Mouse (Mus musculus) right cerebral cortex, postnatal 14 days (tissue): Measurements from ENCODE around the gene Rhag.

ENCODE experiments used
- DNase-seq: peaks from one replicate; pipeline ENCODE4 v3.0.0; 2022

The Rhag gene

GRCm38 (mm10) chr17:40877741-40878140, 66.8 kb downstream of the Rhag start:
- DNase-seq, result no peak

GRCm38 (mm10) chr17:40879528-40879923, 68.6 kb downstream of the Rhag start:
- DNase-seq, result no peak

- peak; percentile 5 for DNase-seq
Measured at GRCm38 (mm10) chr17:40879924-40880691, 69.2 kb downstream of the Rhag start, which contains the start of gene 9130008F23Rik. TSS of gene 9130008F23Rik (minus strand) at chr17:40880559.

DNA sequence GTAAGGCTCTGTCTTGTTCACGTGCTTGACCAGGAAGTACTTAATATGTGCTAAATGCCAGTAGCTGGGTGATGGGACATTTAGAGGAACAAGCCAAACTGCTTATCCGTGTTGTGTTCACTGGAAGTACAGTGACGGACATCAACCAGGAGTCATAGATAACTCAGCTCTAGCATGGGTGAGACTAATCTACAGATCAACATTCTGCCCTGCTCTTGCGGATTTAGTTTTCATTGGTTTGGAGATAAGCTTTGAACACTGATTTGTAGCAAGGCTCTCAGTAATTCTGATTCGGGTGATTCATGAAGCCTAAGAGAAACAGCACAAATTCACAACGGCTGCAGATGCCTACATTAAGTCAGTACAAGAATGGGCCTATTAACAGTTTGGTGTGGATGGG, 71.2 kb downstream of the Rhag start:
- DNase-seq, result no peak

DNA sequence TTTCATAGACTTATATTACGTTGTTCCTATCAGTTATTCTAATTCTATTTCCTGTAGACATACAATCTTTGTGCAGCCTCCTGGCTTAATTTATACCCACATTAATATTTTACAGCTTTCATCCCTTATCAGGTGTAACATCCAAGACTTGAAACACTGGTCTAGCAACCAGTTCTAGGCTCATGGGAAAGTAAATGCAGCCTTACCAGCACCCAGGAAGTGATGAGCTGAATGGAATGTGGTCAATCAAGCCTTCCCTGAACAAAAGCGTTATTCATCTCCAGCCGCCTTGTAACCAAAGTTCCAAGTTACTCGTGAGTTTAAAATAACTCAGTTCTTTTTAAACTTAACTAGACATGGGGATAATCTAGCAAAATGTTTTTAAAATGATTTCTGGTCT, 74.2 kb downstream of the Rhag start:
- no peak for DNase-seq

- DNase-seq, result no peak
Measured at GRCm38 (mm10) chr17:40887849-40888536, 77.1 kb downstream of the Rhag start.
